Mouse (Mus musculus): Measurements from ENCODE around the gene Slc38a7.

- TF ChIP-seq GATA1 (IDR thresholded peaks at IDR 0.05; ENCODE audit: borderline replicate concordance, low read length) (no peak), FLI1 (IDR thresholded peaks at IDR 0.05; ENCODE audit: low read length) (no peak)
Measured at GRCm38 (mm10) chr8:95801476-95802064, 51.8 kb downstream of the Slc38a7 start.
